Mouse (Mus musculus) kidney, adult 18-20 months (tissue): ENCODE measurements around the gene Me1.

Experiments used
- DNase-seq: peaks from one replicate; pipeline ENCODE4 v3.0.0; 2021

Me1 gene

GRCm38 (mm10) chr9:86592676-86593668, 102.8 kb downstream of the Me1 start:
- no peak for DNase-seq

DNA sequence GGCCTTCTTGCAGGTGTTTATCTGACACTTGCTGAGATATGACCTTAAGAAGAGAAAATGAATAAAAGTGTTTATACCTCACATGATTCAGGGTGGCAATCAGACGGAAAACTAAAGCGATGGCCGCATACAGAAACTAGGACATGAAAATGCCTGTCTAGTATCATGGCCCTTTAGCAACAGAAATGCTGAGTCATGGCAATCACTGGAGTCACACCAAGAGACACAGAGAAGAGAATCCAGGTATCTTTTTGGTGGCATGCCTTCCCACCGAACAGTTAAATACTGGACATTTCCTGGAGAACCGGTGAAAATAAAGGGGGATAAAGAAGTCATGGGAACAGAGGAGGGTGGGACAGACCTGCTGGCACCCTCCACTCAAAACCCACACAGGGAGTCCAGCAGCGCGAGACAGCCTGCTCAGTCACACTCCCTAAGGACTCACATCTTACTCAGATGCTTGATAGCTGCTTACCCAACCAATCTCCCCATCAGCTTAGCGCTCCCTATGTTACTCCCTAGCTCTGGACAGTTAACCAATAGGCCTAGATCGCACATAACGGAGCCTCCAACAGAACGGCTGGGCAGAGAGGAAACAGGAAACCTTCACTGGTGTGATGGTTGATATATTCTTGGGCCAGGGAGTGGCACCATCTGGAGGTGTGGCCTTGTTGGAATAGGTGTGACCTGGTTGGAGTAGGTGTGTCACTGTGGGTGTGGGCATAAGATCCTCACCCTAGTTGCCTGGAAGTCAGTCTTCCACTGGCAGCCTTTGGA, 108.5 kb downstream of the Me1 start:
- DNase-seq: no peak

DNA sequence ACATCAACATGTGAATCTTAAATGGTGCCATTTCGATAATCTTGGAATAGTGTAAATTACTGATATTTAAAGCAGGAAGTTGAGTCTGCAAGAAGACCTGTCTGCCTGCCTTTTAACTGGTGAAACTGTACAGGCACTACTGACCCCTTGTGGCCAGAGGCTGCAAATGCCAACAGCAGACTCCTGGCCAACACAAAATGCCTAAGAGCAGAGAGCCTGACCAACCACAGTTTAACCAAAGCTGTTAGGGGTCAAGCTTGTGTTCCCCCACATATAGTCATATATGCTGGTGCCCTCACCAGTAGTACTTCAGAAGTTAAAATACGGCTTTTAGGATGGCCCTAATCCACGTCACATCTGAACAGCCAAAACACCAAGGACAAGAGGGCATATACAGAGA, 112.0 kb downstream of the Me1 start:
- peak; percentile 73 for DNase-seq

DNA sequence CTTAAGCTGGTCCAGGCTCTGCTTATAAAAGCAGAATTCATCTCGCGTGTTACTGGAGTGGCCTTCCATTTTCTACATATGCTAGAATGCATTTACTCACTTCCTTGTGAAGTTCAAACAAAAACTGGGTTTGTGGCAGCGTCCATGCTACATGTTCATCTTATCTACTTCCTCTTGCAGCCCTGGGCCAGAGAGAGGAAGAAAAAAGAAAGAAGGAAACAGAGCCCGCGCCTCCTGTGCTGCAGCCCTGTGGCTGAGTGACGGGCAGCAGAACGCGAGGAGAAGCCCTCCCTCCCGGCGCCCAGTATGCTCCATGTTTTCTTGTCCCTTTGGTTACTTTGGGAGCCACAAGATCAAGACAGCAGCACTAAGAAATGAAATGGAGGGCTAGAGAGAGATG, 116.1 kb downstream of the Me1 start:
- no peak for DNase-seq

DNA sequence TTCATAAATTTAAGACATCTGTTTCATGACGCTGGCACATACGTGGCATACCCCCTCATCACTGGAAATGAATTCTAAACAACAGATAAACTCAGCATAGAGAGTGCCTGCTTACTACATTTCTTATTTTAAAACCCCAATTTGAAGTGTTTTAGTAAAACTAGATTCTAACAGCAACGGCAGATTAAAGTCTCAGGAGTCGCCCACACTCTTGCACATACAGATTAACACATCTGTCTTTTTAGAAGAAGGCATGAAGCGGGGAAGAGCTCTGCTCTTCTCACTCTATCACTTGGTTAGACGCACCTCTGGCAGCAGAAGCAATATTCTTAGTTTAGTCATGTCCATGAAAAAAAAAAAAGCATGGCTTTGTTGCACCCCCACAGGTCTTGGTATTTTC, 120.6 kb downstream of the Me1 start:
- DNase-seq: no peak

DNA sequence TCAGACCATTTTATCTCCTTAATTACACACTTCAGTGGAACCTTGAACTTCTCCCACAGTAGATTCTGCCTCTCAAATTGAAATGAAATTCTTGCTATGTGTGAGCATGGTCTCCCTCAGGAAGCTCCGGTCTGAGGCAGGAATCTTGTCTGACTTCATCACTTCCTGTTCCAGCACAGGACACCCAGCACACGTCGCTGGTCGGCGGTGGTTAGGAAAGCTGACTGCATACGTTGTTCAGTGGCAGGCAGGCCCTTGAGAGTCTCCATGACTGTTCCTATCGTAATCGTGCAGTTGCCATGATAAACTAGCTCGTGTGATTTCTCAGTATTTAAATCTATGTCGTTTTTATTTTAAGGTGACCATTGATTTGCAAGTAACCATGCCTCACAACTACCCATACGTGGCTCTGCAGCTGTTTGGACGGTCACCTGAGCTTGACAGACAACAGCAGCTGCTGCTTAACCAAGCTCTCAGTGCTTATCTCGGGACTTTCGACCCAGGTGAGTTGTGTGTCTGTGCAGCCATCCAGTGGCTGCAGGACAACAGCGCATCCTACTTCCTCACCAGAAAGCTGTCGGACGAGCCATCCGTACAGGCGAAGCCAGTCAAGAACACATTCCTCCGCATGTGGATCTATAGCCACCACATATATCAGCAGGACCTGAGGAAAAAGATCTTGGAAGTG, 122.0 kb downstream of the Me1 start:
- no peak for DNase-seq

DNA sequence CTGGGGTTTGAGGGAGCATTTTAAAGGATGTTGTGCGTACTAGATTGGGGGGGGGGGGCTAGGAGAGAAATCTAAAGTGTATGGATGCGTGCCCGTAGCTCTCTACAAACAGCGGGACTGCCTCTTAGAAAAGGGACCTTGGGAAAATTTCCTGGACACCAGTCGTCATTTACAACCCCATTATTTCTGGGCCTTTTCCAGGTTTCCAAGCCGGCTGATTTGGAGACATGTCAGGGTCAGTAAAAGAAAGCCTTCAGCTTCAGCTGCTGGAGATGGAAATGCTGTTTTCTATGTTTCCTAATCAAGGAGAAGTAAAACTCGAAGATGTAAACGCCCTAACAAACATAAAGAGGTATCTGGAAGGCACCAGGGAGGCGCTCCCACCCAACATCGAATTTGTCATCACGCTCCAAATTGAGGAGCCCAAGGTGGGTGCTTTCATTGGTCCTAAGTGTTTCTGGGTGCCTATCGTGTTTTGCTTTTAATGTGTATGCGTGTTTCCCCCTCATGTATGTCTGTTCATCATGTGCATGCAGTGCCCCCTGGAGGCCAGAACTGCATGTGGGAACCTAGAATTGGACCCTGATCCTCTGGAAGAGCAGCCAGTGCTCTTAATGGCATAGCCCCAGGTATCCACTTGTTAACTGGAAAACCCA, 123.0 kb downstream of the Me1 start:
- DNase-seq: peak; percentile 87

DNA sequence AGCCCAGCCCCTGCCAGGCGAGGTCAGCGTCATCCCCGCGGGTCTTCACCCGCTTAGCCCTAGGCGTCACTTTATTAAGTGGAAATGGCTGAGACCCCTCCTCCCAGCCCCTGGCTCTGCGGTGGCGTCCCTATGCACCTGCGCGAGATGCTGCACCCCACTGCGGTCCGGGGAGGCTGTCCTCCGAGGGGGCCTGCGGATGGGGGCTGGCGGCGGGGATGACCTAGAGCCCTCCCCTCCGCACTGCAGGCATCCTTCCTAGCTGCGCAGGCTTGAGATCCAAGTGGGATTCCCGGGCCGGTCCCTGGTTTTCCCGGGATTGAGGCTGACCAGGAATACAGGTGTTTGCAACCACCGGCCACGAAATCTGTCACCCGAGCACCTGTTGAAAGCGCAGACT, 123.6 kb downstream of the Me1 start:
- DNase-seq: no peak

GRCm38 (mm10) chr9:86571540-86572135, 124.1 kb downstream of the Me1 start, which contains the start of the genes Pgm3 and Rwdd2a:
Gene Pgm3 (minus strand): TSS chr9:86571842.
Gene Rwdd2a (plus strand): TSS chr9:86571991.
- peak; percentile 96 for DNase-seq

GRCm38 (mm10) chr9:86570946-86571345, 124.8 kb downstream of the Me1 start:
- DNase-seq: no peak

- peak; percentile 32 for DNase-seq
Observed at GRCm38 (mm10) chr9:86570261-86570890, 125.4 kb downstream of the Me1 start.

DNA sequence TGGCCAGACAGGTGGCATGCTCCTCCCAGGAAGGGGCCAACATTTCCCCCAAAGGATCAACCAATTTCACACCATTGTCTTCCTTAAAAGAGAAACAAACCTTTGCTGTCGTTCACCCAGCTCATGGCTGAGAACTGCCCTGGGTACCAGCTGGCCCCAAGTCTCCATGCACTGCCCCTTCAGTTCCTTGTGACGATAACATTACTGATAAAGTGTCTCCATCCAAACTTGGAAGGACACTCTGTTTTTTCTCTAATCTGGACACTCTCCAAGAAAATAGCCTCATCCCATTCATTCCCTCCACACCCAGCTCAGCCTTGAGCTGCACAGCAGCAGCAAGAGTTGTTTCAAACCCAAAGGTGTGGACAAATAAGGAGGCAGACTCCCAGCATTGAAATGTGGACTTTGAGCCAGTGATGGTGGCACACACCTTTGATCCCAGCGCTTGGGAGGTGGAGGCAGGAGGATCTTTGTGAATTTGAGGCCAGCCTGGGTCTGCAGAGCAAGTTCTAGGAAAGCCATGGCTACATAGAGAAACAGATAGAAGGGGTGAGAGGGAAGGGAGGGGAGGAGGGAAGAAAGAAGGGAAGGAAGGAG, 126.3 kb downstream of the Me1 start:
- peak; percentile 45 for DNase-seq

GRCm38 (mm10) chr9:86560543-86560942, 135.2 kb downstream of the Me1 start:
- peak; percentile 44 for DNase-seq

DNA sequence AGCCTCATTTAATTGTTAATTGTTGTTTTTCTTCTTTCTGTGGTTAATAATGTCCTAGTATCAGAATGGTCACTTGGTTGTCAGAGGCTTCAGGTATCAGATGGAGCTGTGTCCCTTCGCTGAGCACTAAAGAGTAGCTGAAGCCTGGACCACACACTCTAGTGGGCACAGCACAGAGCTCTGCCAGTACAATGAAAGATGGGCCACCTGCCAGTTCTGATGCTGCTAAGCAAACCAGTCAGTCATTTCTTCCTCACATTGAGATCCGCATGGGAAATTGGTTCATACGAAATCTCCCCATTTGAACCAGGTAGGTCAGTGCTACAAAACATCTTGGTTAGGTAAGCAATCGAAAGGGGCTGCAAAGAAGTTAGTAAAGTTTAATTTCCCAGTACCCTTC, 141.1 kb downstream of the Me1 start:
- no peak for DNase-seq

GRCm38 (mm10) chr9:86553886-86554285, 141.9 kb downstream of the Me1 start:
- DNase-seq: no peak

GRCm38 (mm10) chr9:86550717-86551116, 145.0 kb downstream of the Me1 start:
- DNase-seq: no peak

- no peak for DNase-seq
Observed at GRCm38 (mm10) chr9:86549637-86550162, 146.1 kb downstream of the Me1 start.

GRCm38 (mm10) chr9:86544559-86544958, 151.2 kb downstream of the Me1 start:
- no peak for DNase-seq

DNA sequence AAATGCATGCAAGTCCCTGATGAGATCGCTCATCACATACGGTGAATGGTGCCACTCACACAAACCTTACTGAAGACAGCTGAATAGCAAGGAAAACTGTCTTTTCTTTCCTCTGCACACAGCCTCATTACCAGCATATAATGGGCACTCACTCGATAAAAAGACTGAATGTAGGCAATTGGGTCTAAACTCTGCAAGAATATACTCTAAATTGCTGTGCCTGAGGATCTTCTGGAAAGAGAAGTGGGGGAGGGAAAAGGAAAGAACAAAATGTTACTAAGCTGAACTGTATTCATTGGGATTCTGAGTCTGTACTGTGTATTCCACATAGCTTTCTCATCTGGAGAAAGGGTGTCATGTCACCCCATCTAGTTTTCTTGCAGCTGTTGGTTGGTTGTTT, 152.3 kb downstream of the Me1 start:
- DNase-seq: no peak

DNA sequence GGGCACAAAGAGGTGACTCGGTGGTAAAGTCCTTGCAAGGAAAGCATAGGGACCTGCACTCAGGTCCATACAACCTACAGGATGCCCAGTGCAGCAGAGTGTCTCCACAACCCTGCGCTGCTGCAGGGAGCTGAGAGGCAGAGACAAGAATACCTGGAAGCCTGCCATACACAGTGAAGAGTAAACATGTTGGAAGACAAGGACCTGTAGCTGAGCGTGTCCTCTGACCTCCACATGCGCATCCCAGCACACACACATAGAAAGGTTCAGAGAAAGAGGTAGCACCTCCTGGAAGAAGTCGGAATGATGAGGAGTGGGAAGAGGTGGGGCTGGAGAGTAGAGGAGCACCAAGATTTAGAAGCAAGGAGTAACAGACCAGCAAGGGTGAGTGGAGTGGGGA, 161.7 kb downstream of the Me1 start:
- no peak for DNase-seq
